In genomic region chr7:78578461-78579359, GRCm38 (mm10) we compare ENCODE assay signal across 8 mouse cellular contexts.
DNase-seq lines count a peak whose midpoint lies in the region; ATAC-seq and TF ChIP-seq lines count a peak whose summit lies in the region.

No protein-coding gene starts in this region.

- no peak for TF ChIP-seq CTCF in lung, adult 2 months (IDR thresholded peaks at IDR 0.05; ENCODE audit: insufficient read depth, low read length)
- TF ChIP-seq CTCF in cerebellum, adult 2 months (IDR thresholded peaks at IDR 0.05; ENCODE audit: borderline replicate concordance, insufficient read depth, low read depth, low read length), result no peak

- peak overlapping the region; percentile 72 for H3K4me2 ChIP-seq in lung, embryonic 16.5 days (ENCODE audit: low read depth, low read length)
- peak overlapping the region; percentile 68 for H3K4me2 ChIP-seq in forebrain, embryonic 15.5 days (replicated peaks)
- H3K4me2 ChIP-seq in limb, embryonic 14.5 days (replicated peaks; ENCODE audit: low read depth, low read length, severe bottlenecking), result peak overlapping the region; percentile 81

- no peaks in the 10 kb centered on the region for H3K9me3 ChIP-seq in lung, embryonic 16.5 days (ENCODE audit: control insufficient read depth, low read length)
- H3K9me3 ChIP-seq in forebrain, embryonic 15.5 days, result no peaks in the 10 kb centered on the region
- H3K9me3 ChIP-seq in limb, embryonic 14.5 days (ENCODE audit: control insufficient read depth, low read length), result no peaks in the 10 kb centered on the region

- H3K4me3 ChIP-seq in lung, embryonic 16.5 days (ENCODE audit: low read length), result peak overlapping the region; percentile 51
- no peak overlapping the region for H3K4me3 ChIP-seq in lung, adult 2 months (replicated peaks; ENCODE audit: extremely low read depth, low read depth, low read length)
- H3K4me3 ChIP-seq in cerebellum, adult 2 months (replicated peaks; ENCODE audit: insufficient read depth, low read depth, low read length), result peak overlapping the region; percentile 86
- H3K4me3 ChIP-seq in forebrain, embryonic 15.5 days, result peak overlapping the region; percentile 65
- H3K4me3 ChIP-seq in limb, embryonic 14.5 days (replicated peaks; ENCODE audit: low read length), result peak overlapping the region; percentile 44

- peak overlapping the region; percentile 22; the same call in 1 of the 2 replicates for H3K9ac ChIP-seq in lung, embryonic 16.5 days (ENCODE audit: low read length)
- H3K9ac ChIP-seq in forebrain, embryonic 15.5 days (replicated peaks), result peak overlapping the region; percentile 84
- peak overlapping the region; percentile 40 for H3K9ac ChIP-seq in limb, embryonic 14.5 days (ENCODE audit: low read depth, low read length, severe bottlenecking)

- DNase-seq in lung, adult 2 months, result no peak
- peak; percentile 75 to 76 for DNase-seq in cerebellum, adult 2 months
- DNase-seq in limb, embryonic 14.5 days (ENCODE audit: low spot score), result no peak
- peak; percentile 77 to 82 for DNase-seq in right cerebral cortex, postnatal 10 days (ENCODE audit: low spot score in 2 of 2)
- no peak for DNase-seq in testis, postnatal 10 days (ENCODE audit: low spot score)

- H3K27ac ChIP-seq in lung, embryonic 16.5 days (ENCODE audit: low read length), result no peak overlapping the region
- peak overlapping the region; percentile 87 for H3K27ac ChIP-seq in cerebellum, adult 2 months (ENCODE audit: insufficient read depth, low read length)
- H3K27ac ChIP-seq in forebrain, embryonic 15.5 days (replicated peaks), result peak overlapping the region; percentile 96
- H3K27ac ChIP-seq in limb, embryonic 14.5 days (replicated peaks; ENCODE audit: low read depth, low read length), result no peak overlapping the region

- no peak for ATAC-seq in lung, embryonic 16.5 days (ENCODE audit: low read depth)
- peak; percentile 36 for ATAC-seq in forebrain, embryonic 15.5 days (replicated peaks)
- ATAC-seq in limb, embryonic 14.5 days (ENCODE audit: low FRiP score, low read depth), result 0 out of 2 replicates have a peak, but pooled peaks have one; percentile 27
- ATAC-seq in megakaryocyte progenitor cell, adult 5-6 weeks (replicated peaks; ENCODE audit: poor library complexity), result no peak; the same call in 1 of the 2 replicates

- no peak for TF ChIP-seq POLR2A in lung, adult 2 months (IDR thresholded peaks at IDR 0.05; ENCODE audit: borderline replicate concordance, extremely low read depth, low read depth, low read length)
- TF ChIP-seq POLR2A in cerebellum, adult 2 months (IDR thresholded peaks at IDR 0.05; ENCODE audit: borderline replicate concordance, insufficient read depth, low read length), result peak; percentile 37; the same call in 1 of the 2 replicates
- no peak for TF ChIP-seq POLR2A in limb, embryonic 14.5 days (IDR thresholded peaks at IDR 0.05; ENCODE audit: borderline replicate concordance, extremely low read depth, insufficient read depth, insufficient read length)

- under 1% methylated on average over 42 of the region's 66 CpGs for WGBS in lung, embryonic 16.5 days
- WGBS in lung, adult 2 months, result 2% methylated on average over 61 of the region's 66 CpGs
- under 1% methylated on average over 64 of the region's 66 CpGs for WGBS in cerebellum, adult 2 months
- under 1% methylated on average over 56 of the region's 66 CpGs for WGBS in forebrain, embryonic 15.5 days
- under 1% methylated on average over 56 of the region's 66 CpGs for WGBS in limb, embryonic 14.5 days

- H3K4me1 ChIP-seq in lung, embryonic 16.5 days (replicated peaks; ENCODE audit: control insufficient read depth, insufficient read depth, low read length), result peaks cover 9% of the 10 kb centered on the region
- peaks cover 4% of the 10 kb centered on the region for H3K4me1 ChIP-seq in lung, adult 2 months (ENCODE audit: control insufficient read depth, insufficient read depth, low read length)
- H3K4me1 ChIP-seq in cerebellum, adult 2 months (ENCODE audit: control insufficient read depth, insufficient read depth, low read length), result peaks cover 14% of the 10 kb centered on the region
- peaks cover 44% of the 10 kb centered on the region for H3K4me1 ChIP-seq in forebrain, embryonic 15.5 days
- H3K4me1 ChIP-seq in limb, embryonic 14.5 days (ENCODE audit: control insufficient read depth, insufficient read depth, low read length), result 0 out of 2 replicates have a peak, but pooled peaks cover 3% of the 10 kb centered on the region

- peaks cover 80% of the 10 kb centered on the region for H3K27me3 ChIP-seq in lung, embryonic 16.5 days (ENCODE audit: control insufficient read depth, insufficient read depth, low read depth, low read length)
- H3K27me3 ChIP-seq in cerebellum, adult 2 months (ENCODE audit: control insufficient read depth, insufficient read depth, low read length), result no peaks in the 10 kb centered on the region
- H3K27me3 ChIP-seq in forebrain, embryonic 15.5 days, result no peaks in the 10 kb centered on the region
- H3K27me3 ChIP-seq in limb, embryonic 14.5 days (ENCODE audit: control insufficient read depth, insufficient read depth, low read length), result peaks cover 97% of the 10 kb centered on the region

- no peaks in the 10 kb centered on the region for H3K36me3 ChIP-seq in lung, embryonic 16.5 days (ENCODE audit: control insufficient read depth, insufficient read depth, low read length)
- H3K36me3 ChIP-seq in forebrain, embryonic 15.5 days, result no peaks in the 10 kb centered on the region
- no peaks in the 10 kb centered on the region for H3K36me3 ChIP-seq in limb, embryonic 14.5 days (ENCODE audit: control insufficient read depth, insufficient read depth, low read length)

Comparison
In these comparisons a context has a peak if more than half of its experiments do, and no peak if none do; other contexts are left out.
1. ATAC-seq: peak in forebrain, embryonic 15.5 days (single experiment) and limb, embryonic 14.5 days (single experiment); none in lung, embryonic 16.5 days (single experiment) and megakaryocyte progenitor cell, adult 5-6 weeks (single experiment).
2. H3K27ac ChIP-seq: peak in cerebellum, adult 2 months (single experiment) and forebrain, embryonic 15.5 days (single experiment); none in lung, embryonic 16.5 days (single experiment) and limb, embryonic 14.5 days (single experiment).
3. H3K9ac ChIP-seq: peak in every context shown above with its lines; median percentile 84 in forebrain, embryonic 15.5 days; 40 in limb, embryonic 14.5 days; 22 in lung, embryonic 16.5 days.
4. DNase-seq: peak in cerebellum, adult 2 months (2 of 2) and right cerebral cortex, postnatal 10 days (2 of 2); none in lung, adult 2 months (single experiment), limb, embryonic 14.5 days (single experiment) and testis, postnatal 10 days (single experiment).
5. Peak in every context shown above with its lines, with median percentiles within 50 percentile points of each other: H3K4me2 ChIP-seq.